Mouse (Mus musculus) retina, embryonic 14.5 days (tissue): ENCODE measurements around the gene Rap1gap.

Source experiments
- DNase-seq: peaks from one replicate; pipeline ENCODE4 v3.0.0-alpha.2; 2015; ENCODE audit warnings: low spot score

Rap1gap gene

GRCm38 (mm10) chr4:137774013-137774412 lies 109.5 kb downstream of the Rap1gap start:
- DNase-seq: no peak

GRCm38 (mm10) chr4:137774505-137774904 lies 110.0 kb downstream of the Rap1gap start:
- no peak for DNase-seq

- no peak for DNase-seq
Observed at GRCm38 (mm10) chr4:137777866-137778265, 113.3 kb downstream of the Rap1gap start.

GRCm38 (mm10) chr4:137778397-137779184 lies 114.1 kb downstream of the Rap1gap start:
- DNase-seq: no peak
